Mouse (Mus musculus): ENCODE measurements around the gene Hsdl2. TPM values are rescaled to one million over a fixed set of nuclear protein-coding genes. Genes with fewer than 3 reads are reported as not detected.

Gene Hsdl2
- polyA plus RNA-seq (2016; fragmentation: Nextera tagmentation; extraction: Ambion mirVana), result 18.3 and 18.8 TPM in 2 replicates

DNA sequence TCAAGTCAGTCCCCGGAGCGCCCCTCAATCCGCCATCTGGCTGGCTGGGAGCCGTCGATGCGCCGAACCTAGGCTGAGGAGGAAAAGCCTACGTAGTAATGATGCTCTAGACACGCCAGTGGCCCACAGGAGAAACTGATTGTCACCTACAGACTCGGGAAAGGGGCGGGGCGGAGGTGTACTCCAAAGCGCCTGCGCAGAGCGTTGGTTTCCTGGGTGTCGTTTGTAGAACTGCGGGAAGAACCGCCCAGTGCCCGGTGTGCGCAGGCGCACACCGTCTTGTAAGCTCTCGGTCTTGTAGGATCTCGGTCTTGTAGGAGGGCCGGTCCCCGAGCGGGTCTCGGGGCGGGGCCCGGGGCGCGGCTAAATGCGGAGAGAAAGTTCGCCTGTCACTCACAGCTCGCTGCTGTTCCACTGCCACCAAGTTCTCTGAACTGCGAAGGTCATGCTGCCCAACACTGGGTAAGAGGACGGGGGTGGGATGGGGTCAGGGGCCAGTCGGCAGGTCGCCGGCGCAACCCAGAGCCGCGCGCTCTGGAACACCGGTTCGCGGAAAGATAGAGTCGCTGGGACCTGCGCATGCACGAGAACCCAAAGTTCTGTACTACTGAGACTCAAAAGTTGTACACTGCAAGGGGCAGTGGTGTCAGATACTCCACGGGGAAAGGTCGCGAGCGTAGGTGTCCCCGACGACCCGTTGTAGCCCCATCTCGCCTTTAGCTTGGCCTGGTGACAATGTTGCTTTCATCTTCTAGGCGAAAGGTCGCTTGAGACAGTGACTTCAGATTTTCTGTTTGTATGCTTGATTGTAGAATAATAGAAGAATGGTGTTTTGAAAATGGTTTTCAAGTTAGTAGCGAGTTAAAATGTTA lies at the start of gene Hsdl2:
TSS of gene Hsdl2 (plus strand) at position 250 of the 872 bp plus-strand sequence.
- Histone ChIP-seq H3K4me3 (peak within 1 kb of the TSS; percentile 78), H3K4me1 (peaks cover 14% of the 10 kb centered on the region), H3K27me3 (replicated peaks; ENCODE audit: low read depth, poor library complexity, severe bottlenecking) (no peaks in the 10 kb centered on the region), H3K36me3 (replicated peaks) (no peaks in the 10 kb centered on the region), H3K27ac (replicated peaks) (peak within 1 kb of the TSS; percentile 86), H3K9me3 (no peaks in the 10 kb centered on the region)
- peak; percentile 96 for DNase-seq (ENCODE audit: low spot score)
- WGBS, result under 1% methylated on average over 61 of the region's 61 CpGs

DNA sequence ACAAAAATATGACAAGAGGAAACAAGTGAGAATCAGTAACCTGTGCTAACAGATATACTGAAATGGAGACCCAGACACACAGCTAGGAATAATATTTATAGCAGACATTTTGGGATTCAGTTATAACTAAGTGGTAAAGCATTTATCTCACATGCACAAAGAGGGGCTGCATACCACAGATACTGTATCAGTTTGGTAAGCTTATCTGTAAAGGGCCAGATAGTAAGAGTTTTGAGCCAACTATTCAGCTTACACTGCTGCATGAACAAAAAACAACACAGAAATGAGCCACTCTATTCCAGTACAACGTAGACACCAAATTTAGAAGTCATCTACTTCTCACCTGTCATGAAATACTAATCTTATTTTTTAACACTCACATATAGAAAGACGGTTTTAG lies 48.1 kb upstream of the Hsdl2 start:
- 0 out of 2 replicates have a peak, but pooled peaks cover 3% of the 10 kb centered on the region for H3K4me1 ChIP-seq
- 81% methylated on average over 2 of the region's 2 CpGs for WGBS
- no peaks in the 10 kb centered on the region for H3K36me3 ChIP-seq (replicated peaks)
- no peaks in the 10 kb centered on the region for H3K27me3 ChIP-seq (replicated peaks; ENCODE audit: low read depth, poor library complexity, severe bottlenecking)
- H3K27ac ChIP-seq (replicated peaks), result no peak overlapping the region
- no peaks in the 10 kb centered on the region for H3K9me3 ChIP-seq
- no peak overlapping the region for H3K4me3 ChIP-seq
- no peak for DNase-seq (ENCODE audit: low spot score)

- Histone ChIP-seq H3K27me3 (replicated peaks; ENCODE audit: low read depth, poor library complexity, severe bottlenecking) (no peaks in the 10 kb centered on the region), H3K9me3 (no peaks in the 10 kb centered on the region), H3K4me1 (no peaks in the 10 kb centered on the region), H3K4me3 (no peak overlapping the region), H3K36me3 (replicated peaks) (no peaks in the 10 kb centered on the region), H3K27ac (replicated peaks) (no peak overlapping the region)
- no peak for DNase-seq (ENCODE audit: low spot score)
Measured at GRCm38 (mm10) chr4:59535624-59536023, 45.7 kb upstream of the Hsdl2 start.

DNA sequence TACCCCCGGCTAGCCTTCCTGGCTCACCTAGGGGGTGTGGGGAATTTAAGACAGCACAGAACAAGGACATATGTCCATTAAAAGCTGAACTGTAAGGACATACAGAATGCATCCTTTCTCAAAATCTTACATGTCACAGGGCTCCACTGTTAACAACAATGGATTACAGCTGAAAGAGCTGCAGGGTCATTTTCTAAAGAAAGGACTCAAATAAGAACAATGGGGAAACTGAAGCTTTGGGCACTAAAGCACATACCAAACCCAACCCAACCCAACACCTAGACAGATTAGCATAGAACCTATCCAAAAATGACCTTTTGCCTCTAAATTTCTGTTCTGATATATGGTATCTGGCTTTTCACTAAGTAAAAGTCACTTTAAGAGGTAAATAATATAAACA lies 45.1 kb upstream of the Hsdl2 start:
- 88% methylated on average over 1 of the region's 1 CpGs for WGBS
- H3K36me3 ChIP-seq (replicated peaks), result no peaks in the 10 kb centered on the region
- no peaks in the 10 kb centered on the region for H3K4me1 ChIP-seq
- H3K9me3 ChIP-seq, result no peaks in the 10 kb centered on the region
- no peak overlapping the region for H3K27ac ChIP-seq (replicated peaks)
- H3K27me3 ChIP-seq (replicated peaks; ENCODE audit: low read depth, poor library complexity, severe bottlenecking), result no peaks in the 10 kb centered on the region
- DNase-seq (ENCODE audit: low spot score), result no peak
- H3K4me3 ChIP-seq, result no peak overlapping the region

DNA sequence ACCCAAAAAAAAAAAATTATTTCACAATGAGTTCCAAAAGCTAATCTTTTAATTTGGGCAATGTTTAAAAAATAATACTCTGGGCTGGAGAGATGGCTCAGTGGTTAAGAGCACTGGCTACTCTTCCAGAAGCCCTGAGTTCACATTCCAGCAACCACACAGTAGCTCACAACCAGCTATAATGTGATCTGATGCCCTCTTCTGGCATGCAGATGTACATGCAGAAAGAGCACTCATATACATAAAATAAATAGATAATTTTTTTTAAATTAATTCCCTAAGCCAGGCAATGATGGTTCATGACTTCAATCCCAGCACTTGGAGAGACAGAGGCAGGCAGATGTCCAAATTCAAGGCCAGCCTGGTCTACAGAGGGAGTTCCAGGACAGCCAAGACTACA lies 38.4 kb upstream of the Hsdl2 start:
- Histone ChIP-seq H3K4me3 (no peak overlapping the region), H3K27ac (replicated peaks) (no peak overlapping the region), H3K27me3 (replicated peaks; ENCODE audit: low read depth, poor library complexity, severe bottlenecking) (no peaks in the 10 kb centered on the region), H3K9me3 (no peaks in the 10 kb centered on the region), H3K4me1 (peaks cover 15% of the 10 kb centered on the region), H3K36me3 (replicated peaks) (no peaks in the 10 kb centered on the region)
- DNase-seq (ENCODE audit: low spot score), result no peak

DNA sequence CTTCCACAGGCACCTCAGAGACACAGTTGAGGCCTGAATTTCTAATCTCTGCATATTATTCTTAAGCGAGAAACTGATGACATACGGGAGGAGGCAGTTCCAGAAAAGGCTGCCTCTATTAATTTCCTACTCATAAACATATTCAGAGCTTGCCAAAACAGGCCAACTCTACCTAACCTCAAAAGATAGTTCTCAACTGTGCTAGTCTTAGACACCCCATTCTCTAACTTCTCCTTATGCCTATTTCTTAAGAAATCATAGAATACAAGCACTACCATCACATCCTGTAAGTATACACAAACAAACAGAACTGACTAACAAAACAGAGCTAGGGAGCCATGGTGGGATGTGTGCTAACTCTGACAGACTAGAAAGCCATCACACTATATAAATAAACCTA lies 36.7 kb upstream of the Hsdl2 start:
- no peak for DNase-seq (ENCODE audit: low spot score)
- 87% methylated on average over 2 of the region's 2 CpGs for WGBS
- no peaks in the 10 kb centered on the region for H3K9me3 ChIP-seq

DNA sequence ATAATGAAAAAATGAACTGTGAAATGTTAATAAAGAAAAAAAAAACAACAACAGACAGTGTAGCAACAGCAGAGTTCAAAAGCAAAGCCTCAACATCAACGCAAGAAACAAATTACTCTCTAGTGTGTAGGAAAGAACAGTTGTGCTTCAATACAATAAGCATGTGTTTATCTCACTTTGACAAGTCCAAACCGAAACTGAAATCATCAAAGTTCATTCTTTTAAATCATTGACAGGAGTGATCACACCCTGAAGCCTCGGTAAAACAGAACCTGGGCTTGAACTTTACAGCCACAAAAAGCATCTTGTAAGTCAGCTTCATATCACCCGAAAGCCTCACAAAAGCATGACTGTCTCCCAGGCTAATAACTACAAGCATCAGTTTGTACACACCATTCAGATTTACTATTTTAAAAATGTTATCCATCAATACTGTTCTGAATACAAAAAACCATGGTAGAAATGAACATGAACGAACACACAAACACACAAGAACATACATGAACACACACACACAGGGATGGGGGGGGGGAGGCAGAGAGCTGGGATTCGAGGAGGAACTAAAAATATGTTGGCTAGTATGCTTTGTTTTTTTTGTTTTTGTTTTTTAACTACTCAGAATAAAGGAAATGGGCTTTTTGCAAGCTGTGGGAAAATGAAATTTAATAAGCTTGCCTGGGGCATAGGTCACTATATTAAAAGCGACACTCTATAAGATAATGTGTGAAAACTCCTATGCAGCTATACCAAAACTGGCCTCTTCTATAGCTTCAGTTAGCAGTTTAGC lies 34.9 kb upstream of the Hsdl2 start:
- H3K9me3 ChIP-seq, result no peaks in the 10 kb centered on the region
- H3K27ac ChIP-seq (replicated peaks), result no peak overlapping the region
- peak overlapping the region; percentile 90; the same call in 1 of the 2 replicates for H3K4me3 ChIP-seq
- DNase-seq (ENCODE audit: low spot score), result no peak
- 0 out of 2 replicates have a peak, but pooled peaks cover 3% of the 10 kb centered on the region for H3K27me3 ChIP-seq (replicated peaks; ENCODE audit: low read depth, poor library complexity, severe bottlenecking)
- no peaks in the 10 kb centered on the region for H3K36me3 ChIP-seq (replicated peaks)
- H3K4me1 ChIP-seq, result peaks cover 20% of the 10 kb centered on the region
- 71% methylated on average over 7 of the region's 7 CpGs for WGBS

More for the DNA sequence above, 36.7 kb upstream of the Hsdl2 start:
- H3K27ac ChIP-seq (replicated peaks), result no peak overlapping the region
- peaks cover 17% of the 10 kb centered on the region for H3K4me1 ChIP-seq
- no peaks in the 10 kb centered on the region for H3K36me3 ChIP-seq (replicated peaks)
- H3K27me3 ChIP-seq (replicated peaks; ENCODE audit: low read depth, poor library complexity, severe bottlenecking), result no peaks in the 10 kb centered on the region
- no peak overlapping the region for H3K4me3 ChIP-seq

DNA sequence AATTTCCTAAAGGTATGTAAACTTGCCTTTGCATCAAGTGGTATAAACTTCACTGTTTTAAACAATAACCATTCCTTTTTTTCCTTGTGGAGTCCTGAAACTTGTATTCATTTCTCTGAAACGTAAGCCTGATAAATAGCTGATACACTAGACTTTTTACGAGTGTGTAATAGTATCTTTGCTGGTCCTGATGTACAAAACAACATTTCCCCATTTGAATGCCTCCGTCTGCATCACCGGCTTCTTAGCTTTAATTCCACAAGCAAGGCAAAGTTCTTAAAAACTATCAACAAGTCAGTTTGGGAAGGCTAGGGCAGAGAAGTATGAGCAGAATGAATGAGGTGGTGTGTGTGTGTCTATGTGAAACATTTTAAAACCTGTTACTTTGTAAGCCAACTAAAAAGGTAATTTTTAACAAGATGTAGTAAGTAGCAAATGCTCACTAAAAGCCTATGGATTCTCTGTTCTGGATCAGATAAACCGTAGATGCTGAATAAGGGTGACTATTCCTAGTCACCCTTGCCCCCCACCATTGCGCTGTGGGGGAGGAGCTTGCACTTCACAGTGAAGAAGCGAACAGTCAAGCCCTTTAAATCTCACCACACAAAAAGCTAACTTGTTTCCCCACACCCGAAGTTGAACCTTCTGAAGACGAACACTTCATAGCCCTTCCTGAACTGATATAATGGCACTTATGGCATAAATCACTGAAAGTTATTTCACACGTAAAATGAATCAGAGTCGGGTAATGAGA lies 34.0 kb upstream of the Hsdl2 start:
- peak; percentile 22 for DNase-seq (ENCODE audit: low spot score)
- WGBS, result 26% methylated on average over 11 of the region's 11 CpGs
- H3K4me3 ChIP-seq, result peak overlapping the region; percentile 90

DNA sequence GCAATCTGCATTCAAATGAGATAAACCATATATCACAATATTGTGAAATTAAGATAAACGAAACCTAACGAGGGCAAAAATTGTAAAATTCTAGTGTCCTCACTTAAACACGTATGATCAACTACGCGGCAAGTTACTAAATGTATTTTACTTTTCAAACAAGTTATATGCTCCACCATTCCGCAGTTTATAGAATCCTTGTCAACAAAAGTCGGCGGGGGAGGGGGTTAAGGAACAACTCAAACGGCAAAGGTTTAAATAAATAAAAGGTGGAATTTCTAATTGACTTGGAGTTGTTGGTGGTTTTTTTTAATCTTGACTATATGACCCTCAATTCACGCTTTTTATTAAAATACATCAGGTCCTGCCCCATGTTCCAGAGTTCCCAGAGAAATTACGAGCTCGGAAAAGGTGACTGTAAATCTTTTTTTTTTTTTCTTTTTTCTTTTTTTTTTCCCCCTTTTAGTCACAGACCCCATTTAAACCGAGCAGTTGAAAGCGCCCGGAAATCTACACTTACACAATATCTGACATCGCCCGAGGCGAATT lies 33.3 kb upstream of the Hsdl2 start:
- Histone ChIP-seq H3K4me1 (peaks cover 20% of the 10 kb centered on the region), H3K27me3 (replicated peaks; ENCODE audit: low read depth, poor library complexity, severe bottlenecking) (0 out of 2 replicates have a peak, but pooled peaks cover 3% of the 10 kb centered on the region), H3K4me3 (peak overlapping the region; percentile 90), H3K27ac (replicated peaks) (peak overlapping the region; percentile 92), H3K9me3 (no peaks in the 10 kb centered on the region), H3K36me3 (replicated peaks) (no peaks in the 10 kb centered on the region)
- no peak for DNase-seq (ENCODE audit: low spot score)
- 6% methylated on average over 18 of the region's 18 CpGs for WGBS

More for the DNA sequence above, 34.0 kb upstream of the Hsdl2 start:
- Histone ChIP-seq H3K36me3 (replicated peaks) (no peaks in the 10 kb centered on the region), H3K9me3 (no peaks in the 10 kb centered on the region), H3K27ac (replicated peaks) (no peak overlapping the region), H3K27me3 (replicated peaks; ENCODE audit: low read depth, poor library complexity, severe bottlenecking) (0 out of 2 replicates have a peak, but pooled peaks cover 3% of the 10 kb centered on the region), H3K4me1 (peaks cover 20% of the 10 kb centered on the region)

GRCm38 (mm10) chr4:59548560-59549174 lies 32.7 kb upstream of the Hsdl2 start:
- Histone ChIP-seq H3K4me1 (peaks cover 20% of the 10 kb centered on the region), H3K4me3 (peak overlapping the region; percentile 90), H3K27me3 (replicated peaks; ENCODE audit: low read depth, poor library complexity, severe bottlenecking) (0 out of 2 replicates have a peak, but pooled peaks cover 3% of the 10 kb centered on the region), H3K36me3 (replicated peaks) (no peaks in the 10 kb centered on the region), H3K27ac (replicated peaks) (peak overlapping the region; percentile 92), H3K9me3 (no peaks in the 10 kb centered on the region)
- peak; percentile 75 for DNase-seq (ENCODE audit: low spot score)
- under 1% methylated on average over 83 of the region's 83 CpGs for whole genome bisulfite sequencing

GRCm38 (mm10) chr4:59549175-59549976 lies 32.0 kb upstream of the Hsdl2 start, which contains the start of gene Ptbp3:
Gene Ptbp3 (minus strand): TSS chr4:59549364.
- under 1% methylated on average over 82 of the region's 83 CpGs for WGBS
- H3K27ac ChIP-seq (replicated peaks), result peak within 1 kb of the TSS; percentile 92
- H3K27me3 ChIP-seq (replicated peaks; ENCODE audit: low read depth, poor library complexity, severe bottlenecking), result 0 out of 2 replicates have a peak, but pooled peaks cover 3% of the 10 kb centered on the region

More at GRCm38 (mm10) chr4:59549175-59549976, 32.0 kb upstream of the Hsdl2 start, which contains the start of gene Ptbp3:
- Histone ChIP-seq H3K4me3 (peak within 1 kb of the TSS; percentile 90), H3K9me3 (no peaks in the 10 kb centered on the region), H3K36me3 (replicated peaks) (no peaks in the 10 kb centered on the region), H3K4me1 (peaks cover 20% of the 10 kb centered on the region)
- DNase-seq (ENCODE audit: low spot score), result peak; percentile 98

All from embryonic facial prominence, embryonic 10.5 days (tissue).